Mouse (Mus musculus) CD4-positive, CD25-positive, alpha-beta regulatory T cell, adult 2 months (primary cell): ENCODE measurements around the gene Gm49352.
"Not testable (repeated sequence)": the region's sequence is repeated elsewhere in the genome, so short reads cannot be mapped to it uniquely, and the experiment has no call there.

Experiments
- DNase-seq: peaks from one replicate; pipeline ENCODE4 v3.0.0-alpha.2; 2012; ENCODE audit warnings: low read depth, low spot score

Gm49352 gene

GRCm38 (mm10) chr13:61568074-61568473 lies at the start of gene Gm49352:
Gene Gm49352, minus strand, starts transcription at chr13:61568174.
- not testable (repeated sequence) for DNase-seq

GRCm38 (mm10) chr13:61570027-61570426 lies 2.1 kb upstream of the Gm49352 start, which contains the start of gene Cts3:
Gene Cts3, minus strand, starts transcription at chr13:61570127.
- no peak for DNase-seq

- no peak for DNase-seq
Measured at GRCm38 (mm10) chr13:61541631-61542030, 26.3 kb downstream of the Gm49352 start, which contains the start of gene Ctsm. Gene Ctsm, minus strand, starts transcription at chr13:61541839.
